Mouse (Mus musculus): ENCODE measurements around the gene Klf2. TPM values are rescaled to one million over a fixed set of nuclear protein-coding genes. Genes with fewer than 3 reads are reported as not detected.
A peak's percentile ranks its signal among the peaks of the same experiment; 100 is the strongest.

Klf2 gene
- polyA plus RNA-seq, 1 experiment from 2014 or later = 7.0 TPM

DNA sequence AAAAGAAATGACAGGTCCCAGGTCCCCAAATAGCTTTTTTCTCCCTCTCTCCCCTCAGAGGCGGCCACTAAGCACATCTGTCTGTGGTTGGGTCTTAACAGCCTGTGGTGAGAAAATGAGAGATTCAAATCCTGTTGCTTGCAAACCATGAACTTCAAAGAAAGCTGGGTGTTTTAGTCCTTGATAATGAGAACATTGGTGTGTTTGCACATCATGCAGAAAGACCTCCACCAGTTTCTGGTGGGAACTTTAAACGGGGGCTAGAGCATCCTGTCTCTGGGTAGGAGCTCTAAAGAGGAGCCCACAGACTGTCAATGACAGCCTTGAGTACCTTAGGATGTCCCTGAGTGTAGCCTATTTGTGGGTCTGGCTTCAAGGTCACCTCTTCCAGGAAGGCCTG, 27.7 kb upstream of the Klf2 start:
- H3K27ac ChIP-seq = no peak overlapping the region
- 84% methylated on average over 2 of the region's 2 CpGs for WGBS
- H3K9me3 ChIP-seq = no peaks in the 10 kb centered on the region
- no peak overlapping the region for H3K4me3 ChIP-seq
- H3K27me3 ChIP-seq = no peaks in the 10 kb centered on the region
- no peaks in the 10 kb centered on the region for H3K4me1 ChIP-seq
- ATAC-seq (ENCODE audit: insufficient number of reproducible peaks, insufficient read depth, low FRiP score, low TSS enrichment) = no peak
- H3K9ac ChIP-seq = no peak overlapping the region
- H3K36me3 ChIP-seq = no peaks in the 10 kb centered on the region
- H3K4me2 ChIP-seq (replicated peaks) = no peak overlapping the region

- Histone ChIP-seq H3K4me2 (replicated peaks) (no peak overlapping the region), H3K9ac (no peak overlapping the region), H3K4me3 (no peak overlapping the region), H3K36me3 (no peaks in the 10 kb centered on the region), H3K9me3 (no peaks in the 10 kb centered on the region), H3K27me3 (no peaks in the 10 kb centered on the region), H3K4me1 (no peaks in the 10 kb centered on the region), H3K27ac (no peak overlapping the region)
- ATAC-seq (ENCODE audit: insufficient number of reproducible peaks, insufficient read depth, low FRiP score, low TSS enrichment) = no peak
Measured at GRCm38 (mm10) chr8:72293309-72293708, 25.5 kb upstream of the Klf2 start.

- Histone ChIP-seq H3K9ac (no peak overlapping the region), H3K9me3 (no peaks in the 10 kb centered on the region), H3K27ac (0 out of 2 replicates have a peak overlapping the region, but pooled peaks have one; percentile 63), H3K4me2 (replicated peaks) (no peak overlapping the region), H3K36me3 (no peaks in the 10 kb centered on the region), H3K4me3 (no peak overlapping the region), H3K4me1 (no peaks in the 10 kb centered on the region), H3K27me3 (no peaks in the 10 kb centered on the region)
- no peak for ATAC-seq (ENCODE audit: insufficient number of reproducible peaks, insufficient read depth, low FRiP score, low TSS enrichment)
- WGBS = 68% methylated on average over 3 of the region's 3 CpGs
Measured at GRCm38 (mm10) chr8:72295125-72295524, 23.7 kb upstream of the Klf2 start.

- no peaks in the 10 kb centered on the region for H3K36me3 ChIP-seq
- ATAC-seq (ENCODE audit: insufficient number of reproducible peaks, insufficient read depth, low FRiP score, low TSS enrichment) = no peak; the same call in 1 of the 2 replicates
- H3K9ac ChIP-seq = no peak overlapping the region
- H3K4me2 ChIP-seq (replicated peaks) = no peak overlapping the region
- H3K27ac ChIP-seq = peak overlapping the region; percentile 63; the same call in 1 of the 2 replicates
- no peaks in the 10 kb centered on the region for H3K9me3 ChIP-seq
- no peaks in the 10 kb centered on the region for H3K27me3 ChIP-seq
- no peaks in the 10 kb centered on the region for H3K4me1 ChIP-seq
- H3K4me3 ChIP-seq = no peak overlapping the region
- WGBS = 50% methylated on average over 8 of the region's 8 CpGs
Measured at GRCm38 (mm10) chr8:72295679-72296078, 23.2 kb upstream of the Klf2 start.

DNA sequence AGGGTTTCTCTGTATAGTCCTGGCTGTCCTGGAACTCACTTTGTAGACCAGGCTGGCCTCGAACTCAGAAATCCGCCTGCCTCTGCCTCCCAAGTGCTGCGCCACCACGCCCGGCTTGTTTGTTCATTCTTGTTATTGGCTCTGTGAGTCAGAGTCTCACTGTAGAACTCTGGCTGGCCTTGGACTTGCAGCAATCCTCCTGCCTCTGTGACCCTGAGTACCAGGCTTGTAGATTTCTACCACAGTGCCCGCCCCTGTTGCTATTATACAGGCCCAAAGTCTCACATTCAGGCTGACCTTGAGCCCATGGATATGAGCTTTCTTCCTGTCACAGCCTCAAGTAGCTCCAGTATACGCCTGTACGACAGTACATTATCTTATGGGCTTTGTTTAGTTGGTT, 22.3 kb upstream of the Klf2 start:
- H3K27me3 ChIP-seq = no peaks in the 10 kb centered on the region
- H3K4me3 ChIP-seq = no peak overlapping the region
- H3K4me1 ChIP-seq = no peaks in the 10 kb centered on the region
- H3K36me3 ChIP-seq = no peaks in the 10 kb centered on the region
- H3K27ac ChIP-seq = no peak overlapping the region
- H3K4me2 ChIP-seq (replicated peaks) = no peak overlapping the region
- no peaks in the 10 kb centered on the region for H3K9me3 ChIP-seq
- H3K9ac ChIP-seq = no peak overlapping the region
- 85% methylated on average over 8 of the region's 8 CpGs for WGBS
- ATAC-seq (ENCODE audit: insufficient number of reproducible peaks, insufficient read depth, low FRiP score, low TSS enrichment) = no peak

GRCm38 (mm10) chr8:72298928-72299327, 19.9 kb upstream of the Klf2 start:
- Histone ChIP-seq H3K9me3 (no peaks in the 10 kb centered on the region), H3K27me3 (no peaks in the 10 kb centered on the region), H3K36me3 (no peaks in the 10 kb centered on the region), H3K4me3 (no peak overlapping the region), H3K4me2 (replicated peaks) (no peak overlapping the region), H3K9ac (no peak overlapping the region), H3K27ac (no peak overlapping the region), H3K4me1 (no peaks in the 10 kb centered on the region)
- 82% methylated on average over 1 of the region's 1 CpGs for WGBS
- no peak for ATAC-seq (ENCODE audit: insufficient number of reproducible peaks, insufficient read depth, low FRiP score, low TSS enrichment)

GRCm38 (mm10) chr8:72300654-72301400, 18.0 kb upstream of the Klf2 start:
- H3K4me3 ChIP-seq = no peak overlapping the region
- H3K27me3 ChIP-seq = no peaks in the 10 kb centered on the region
- H3K36me3 ChIP-seq = no peaks in the 10 kb centered on the region
- no peak overlapping the region for H3K27ac ChIP-seq
- no peak overlapping the region for H3K9ac ChIP-seq
- WGBS = 72% methylated on average over 9 of the region's 9 CpGs
- no peaks in the 10 kb centered on the region for H3K9me3 ChIP-seq
- H3K4me1 ChIP-seq = no peaks in the 10 kb centered on the region
- no peak overlapping the region for H3K4me2 ChIP-seq (replicated peaks)
- no peak for ATAC-seq (ENCODE audit: insufficient number of reproducible peaks, insufficient read depth, low FRiP score, low TSS enrichment)

DNA sequence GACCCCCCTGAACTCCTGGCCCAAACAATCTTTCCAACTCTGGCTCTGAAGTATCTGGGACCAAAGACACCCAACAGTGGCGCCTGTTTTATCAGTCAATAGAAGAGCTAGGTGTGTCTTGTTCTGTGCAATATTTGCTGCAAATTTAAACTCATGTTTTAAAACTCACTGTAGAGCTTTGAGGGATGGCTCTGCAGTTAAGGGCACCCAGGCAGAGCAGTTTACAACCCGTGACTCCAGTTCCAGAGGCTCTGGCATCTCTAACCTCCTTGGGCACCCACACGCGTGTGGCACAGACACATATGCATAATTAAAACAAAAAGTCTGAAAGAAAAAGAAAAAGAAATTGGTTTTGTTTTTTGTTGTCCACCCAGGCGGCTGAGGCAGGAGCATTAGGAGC, 17.3 kb upstream of the Klf2 start:
- no peak for ATAC-seq (ENCODE audit: insufficient number of reproducible peaks, insufficient read depth, low FRiP score, low TSS enrichment)
- H3K4me3 ChIP-seq = no peak overlapping the region
- H3K27ac ChIP-seq = no peak overlapping the region
- no peak overlapping the region for H3K9ac ChIP-seq
- H3K27me3 ChIP-seq = no peaks in the 10 kb centered on the region
- H3K36me3 ChIP-seq = no peaks in the 10 kb centered on the region
- H3K9me3 ChIP-seq = no peaks in the 10 kb centered on the region
- no peak overlapping the region for H3K4me2 ChIP-seq (replicated peaks)
- 84% methylated on average over 5 of the region's 5 CpGs for WGBS
- no peaks in the 10 kb centered on the region for H3K4me1 ChIP-seq

DNA sequence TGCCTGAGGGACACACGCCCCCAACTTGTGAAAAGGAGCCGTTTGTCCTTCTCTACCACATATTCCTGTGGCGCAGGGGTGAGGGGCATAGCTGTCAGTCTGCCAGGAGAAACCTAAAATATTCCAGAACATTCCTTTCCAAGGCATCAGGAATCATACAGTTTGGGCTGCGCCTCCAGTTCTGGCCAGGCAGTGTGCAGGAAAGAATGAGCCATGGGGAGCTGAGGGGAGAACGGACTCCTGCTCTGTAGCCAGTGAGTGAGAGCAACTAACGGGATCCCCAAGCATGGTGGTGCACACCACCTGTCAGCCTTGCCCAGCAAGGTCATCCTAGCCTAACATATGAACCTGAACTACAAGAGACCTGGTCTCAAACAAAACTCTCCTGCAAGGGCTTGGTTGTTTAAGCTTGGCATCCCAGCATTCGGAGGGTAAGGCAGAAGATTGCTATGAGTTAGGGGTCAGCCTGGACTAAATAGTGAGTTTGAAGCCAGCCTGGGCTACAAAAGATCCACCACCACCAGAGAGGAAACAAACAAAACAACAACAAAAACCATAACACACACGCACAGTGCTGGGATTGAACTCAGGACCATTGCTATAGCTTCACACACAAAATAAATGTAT, 15.7 kb upstream of the Klf2 start:
- 59% methylated on average over 8 of the region's 8 CpGs for WGBS
- no peak for ATAC-seq (ENCODE audit: insufficient number of reproducible peaks, insufficient read depth, low FRiP score, low TSS enrichment)

DNA sequence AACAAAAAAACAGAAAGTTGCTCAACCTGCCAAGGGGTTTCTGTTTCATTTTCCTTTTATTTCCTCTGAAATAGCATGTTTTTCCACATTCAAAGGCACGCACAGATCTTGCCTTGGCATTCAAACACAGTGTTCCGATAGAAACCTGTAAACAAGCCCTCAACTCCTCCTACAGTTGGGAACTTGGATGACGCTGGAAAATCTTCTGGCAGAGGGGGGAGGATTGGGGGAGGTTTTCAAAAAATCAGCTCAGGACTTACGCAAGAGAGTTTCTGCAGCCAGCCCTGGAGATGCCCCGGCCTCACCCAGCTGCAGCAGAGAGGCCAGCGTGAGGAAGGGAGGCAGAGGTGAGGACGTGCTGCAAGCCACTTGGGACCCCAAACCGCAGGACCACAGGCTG, 15.2 kb upstream of the Klf2 start:
- no peak for ATAC-seq (ENCODE audit: insufficient number of reproducible peaks, insufficient read depth, low FRiP score, low TSS enrichment)
- no peak overlapping the region for H3K4me2 ChIP-seq (replicated peaks)
- no peaks in the 10 kb centered on the region for H3K27me3 ChIP-seq
- H3K4me1 ChIP-seq = no peaks in the 10 kb centered on the region
- no peak overlapping the region for H3K27ac ChIP-seq
- WGBS = 62% methylated on average over 8 of the region's 8 CpGs
- no peak overlapping the region for H3K4me3 ChIP-seq
- no peak overlapping the region for H3K9ac ChIP-seq
- H3K9me3 ChIP-seq = no peaks in the 10 kb centered on the region
- no peaks in the 10 kb centered on the region for H3K36me3 ChIP-seq

More for the DNA sequence above, 15.7 kb upstream of the Klf2 start:
- H3K4me2 ChIP-seq (replicated peaks) = no peak overlapping the region
- H3K9ac ChIP-seq = no peak overlapping the region
- H3K9me3 ChIP-seq = no peaks in the 10 kb centered on the region
- H3K4me1 ChIP-seq = no peaks in the 10 kb centered on the region
- no peak overlapping the region for H3K27ac ChIP-seq
- no peak overlapping the region for H3K4me3 ChIP-seq
- no peaks in the 10 kb centered on the region for H3K27me3 ChIP-seq
- H3K36me3 ChIP-seq = no peaks in the 10 kb centered on the region

- no peaks in the 10 kb centered on the region for H3K27me3 ChIP-seq
Measured at GRCm38 (mm10) chr8:72305210-72305905, 13.5 kb upstream of the Klf2 start, which contains the start of gene Gm10282. Gene Gm10282 (minus strand): TSS chr8:72305260.

GRCm38 (mm10) chr8:72306913-72307312, 11.9 kb upstream of the Klf2 start:
- Histone ChIP-seq H3K4me1 (no peaks in the 10 kb centered on the region), H3K9me3 (no peaks in the 10 kb centered on the region), H3K27me3 (no peaks in the 10 kb centered on the region), H3K9ac (no peak overlapping the region), H3K4me3 (no peak overlapping the region), H3K4me2 (replicated peaks) (no peak overlapping the region), H3K36me3 (no peaks in the 10 kb centered on the region), H3K27ac (no peak overlapping the region)
- 82% methylated on average over 5 of the region's 5 CpGs for WGBS
- no peak for ATAC-seq (ENCODE audit: insufficient number of reproducible peaks, insufficient read depth, low FRiP score, low TSS enrichment)

More at GRCm38 (mm10) chr8:72305210-72305905, 13.5 kb upstream of the Klf2 start, which contains the start of gene Gm10282:
- Histone ChIP-seq H3K36me3 (no peaks in the 10 kb centered on the region), H3K9ac (no peak within 1 kb of the TSS), H3K4me1 (no peaks in the 10 kb centered on the region), H3K4me2 (replicated peaks) (no peak within 1 kb of the TSS), H3K4me3 (no peak within 1 kb of the TSS), H3K9me3 (no peaks in the 10 kb centered on the region), H3K27ac (no peak within 1 kb of the TSS)
- no peak for ATAC-seq (ENCODE audit: insufficient number of reproducible peaks, insufficient read depth, low FRiP score, low TSS enrichment)
- WGBS = 73% methylated on average over 16 of the region's 16 CpGs

All from embryonic facial prominence, embryonic 12.5 days (tissue).